Mouse (Mus musculus) right cerebral cortex, adult 2 months (tissue): ENCODE data around the gene Atxn2.
"Not testable (repeated sequence)": the region's sequence is repeated elsewhere in the genome, so short reads cannot be mapped to it uniquely, and the experiment has no call there.

Experiments
- DNase-seq, 2 experiments: peaks; one replicate each; pipeline ENCODE4 v3.0.0; 2021 to 2022; ENCODE audit warnings: low spot score in 2 of 2

Gene Atxn2

GRCm38 (mm10) chr5:121711174-121711927, at the start of gene Atxn2:
Gene Atxn2, plus strand, starts transcription at chr5:121711337.
- DNase-seq, result peak; percentile 73 to 80

- DNase-seq, result no peak
Measured at GRCm38 (mm10) chr5:121661494-121661893, 49.6 kb upstream of the Atxn2 start.

DNA sequence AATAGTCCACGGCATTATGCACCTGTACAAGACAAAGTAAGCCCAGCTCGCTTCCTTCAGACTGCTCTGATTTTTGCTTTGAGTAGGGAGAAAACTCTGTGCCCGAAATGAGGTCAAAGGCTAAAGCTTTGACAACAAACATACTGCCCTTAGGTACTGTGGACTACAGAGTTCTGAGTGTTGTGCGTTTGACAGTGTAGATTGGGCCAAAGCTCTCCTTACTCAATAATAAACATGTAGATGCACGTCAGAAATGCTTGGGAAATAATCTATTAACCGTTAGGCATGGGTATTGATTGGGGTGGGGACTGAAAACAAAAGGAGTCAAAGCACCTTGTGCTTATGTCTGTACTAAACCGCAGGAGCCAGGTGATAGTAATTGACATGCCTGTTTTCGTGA, 47.7 kb upstream of the Atxn2 start:
- DNase-seq, result no peak

DNA sequence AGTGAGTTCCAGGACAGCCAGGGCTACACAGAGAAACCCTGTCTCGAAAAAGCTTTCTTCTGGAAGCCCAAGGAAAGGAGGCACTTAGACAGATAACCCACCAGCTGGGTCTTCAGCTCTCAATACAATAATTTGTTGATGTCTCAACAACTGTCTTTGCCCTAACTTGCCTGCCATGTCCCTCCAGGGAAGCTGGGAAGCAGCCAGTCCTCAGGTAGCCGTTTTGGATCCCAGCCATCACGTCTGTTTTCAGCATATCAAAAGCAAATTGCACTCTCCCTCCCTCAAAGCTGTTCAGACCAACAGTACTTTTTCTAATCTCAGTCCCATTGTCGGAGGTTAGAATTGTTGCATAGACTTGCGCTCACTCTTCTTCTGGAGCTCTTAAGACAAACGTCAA, 47.1 kb upstream of the Atxn2 start:
- no peak for DNase-seq

DNA sequence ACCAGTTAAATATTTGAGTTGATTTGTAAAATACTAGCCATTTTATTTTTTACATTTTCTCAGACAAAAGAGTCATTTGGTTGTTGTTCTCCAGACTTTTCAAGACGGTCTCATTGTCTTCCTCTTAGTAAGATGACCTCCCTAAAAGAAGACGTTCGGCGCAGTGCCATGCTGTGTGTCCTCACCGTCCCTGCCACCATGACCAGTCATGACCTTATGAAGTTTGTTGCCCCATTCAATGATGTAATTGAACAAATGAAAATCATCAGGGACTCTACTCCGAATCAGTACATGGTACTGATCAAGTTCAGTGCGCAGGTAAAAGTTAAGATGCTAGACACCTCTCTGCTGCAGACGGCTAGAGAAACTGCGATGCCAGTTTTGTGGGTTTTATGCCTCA, 46.2 kb upstream of the Atxn2 start:
- DNase-seq, result no peak

DNA sequence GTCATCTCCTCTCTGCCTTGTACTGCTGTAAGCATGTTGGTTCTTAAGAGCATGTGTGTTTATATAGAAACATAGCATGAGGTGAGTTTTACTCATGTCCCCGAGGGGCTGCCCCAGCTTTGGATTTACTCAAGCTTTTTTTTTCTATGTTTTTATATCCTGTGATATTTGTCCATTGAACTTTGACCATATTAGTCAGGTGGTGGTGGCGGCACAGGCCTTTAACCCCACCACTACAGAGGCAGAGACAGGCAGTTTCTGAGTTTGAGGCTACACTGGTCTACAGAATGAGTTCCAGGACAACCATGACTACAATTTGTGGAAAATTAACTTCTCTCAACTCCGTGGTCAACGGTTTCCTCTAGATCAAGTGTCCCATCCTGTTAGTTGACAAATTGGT, 44.1 kb upstream of the Atxn2 start:
- no peak for DNase-seq

DNA sequence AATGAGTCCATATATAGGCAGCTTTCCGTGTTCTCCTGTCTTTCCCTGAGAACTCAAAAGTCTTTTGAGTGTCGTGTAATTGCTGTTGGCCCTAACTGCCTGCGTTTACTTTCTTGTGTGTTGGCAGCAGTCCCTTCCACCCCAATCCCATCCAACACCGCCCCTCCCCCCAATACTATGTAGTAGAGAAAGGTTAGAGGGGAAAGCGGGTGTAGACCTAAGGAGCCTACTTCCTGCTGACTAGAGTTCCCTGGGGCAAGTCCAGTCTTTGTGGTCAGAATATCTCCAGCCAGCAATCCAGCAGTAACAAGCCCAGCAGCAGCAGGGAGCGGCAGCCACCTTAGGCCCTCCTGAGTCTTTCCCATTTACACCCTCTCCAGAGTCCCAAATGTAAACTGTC, 42.7 kb upstream of the Atxn2 start:
- DNase-seq, result no peak

DNA sequence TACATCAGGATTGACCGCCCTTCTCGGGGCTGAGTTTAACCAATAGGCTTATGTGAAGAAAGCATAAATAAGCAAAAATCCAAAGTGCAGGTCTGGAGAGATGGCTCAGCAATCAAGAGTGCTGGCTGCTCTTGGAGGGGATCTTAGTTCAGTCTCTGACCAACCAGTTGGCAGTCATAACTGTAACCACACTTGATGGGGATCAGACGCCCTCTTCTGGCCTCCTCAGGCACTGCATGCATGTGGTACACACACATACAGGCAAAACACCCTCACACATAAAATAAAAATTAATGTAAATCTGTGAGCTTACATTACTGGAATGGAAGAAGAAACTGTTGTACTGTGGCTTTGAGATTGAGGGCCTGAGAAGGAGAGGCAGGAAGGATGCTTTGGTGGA, 40.7 kb upstream of the Atxn2 start:
- DNase-seq, result no peak

- no peak for DNase-seq
Measured at GRCm38 (mm10) chr5:121682250-121682649, 28.9 kb upstream of the Atxn2 start.

DNA sequence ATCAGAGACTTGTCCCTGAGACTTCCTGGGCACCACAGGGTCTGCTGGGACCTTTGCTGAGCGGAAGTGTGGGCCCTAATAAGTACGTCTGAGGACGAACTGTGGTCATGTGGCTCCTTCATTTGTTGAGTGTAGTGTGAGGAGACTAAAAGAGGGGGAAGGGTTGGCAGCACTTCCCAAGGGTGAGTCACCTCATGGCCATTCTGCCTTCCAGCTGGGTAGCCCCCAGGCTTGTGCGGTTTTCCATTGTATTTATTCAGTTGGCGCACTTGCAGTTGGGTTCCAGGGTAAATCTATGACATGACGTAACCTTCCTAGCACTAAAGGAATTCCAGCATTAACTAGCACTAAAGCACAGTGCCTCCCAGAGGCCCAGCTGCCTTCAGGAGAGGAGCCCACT, 25.6 kb upstream of the Atxn2 start:
- no peak for DNase-seq

GRCm38 (mm10) chr5:121686113-121686898, 24.8 kb upstream of the Atxn2 start:
- DNase-seq, result no peak

DNA sequence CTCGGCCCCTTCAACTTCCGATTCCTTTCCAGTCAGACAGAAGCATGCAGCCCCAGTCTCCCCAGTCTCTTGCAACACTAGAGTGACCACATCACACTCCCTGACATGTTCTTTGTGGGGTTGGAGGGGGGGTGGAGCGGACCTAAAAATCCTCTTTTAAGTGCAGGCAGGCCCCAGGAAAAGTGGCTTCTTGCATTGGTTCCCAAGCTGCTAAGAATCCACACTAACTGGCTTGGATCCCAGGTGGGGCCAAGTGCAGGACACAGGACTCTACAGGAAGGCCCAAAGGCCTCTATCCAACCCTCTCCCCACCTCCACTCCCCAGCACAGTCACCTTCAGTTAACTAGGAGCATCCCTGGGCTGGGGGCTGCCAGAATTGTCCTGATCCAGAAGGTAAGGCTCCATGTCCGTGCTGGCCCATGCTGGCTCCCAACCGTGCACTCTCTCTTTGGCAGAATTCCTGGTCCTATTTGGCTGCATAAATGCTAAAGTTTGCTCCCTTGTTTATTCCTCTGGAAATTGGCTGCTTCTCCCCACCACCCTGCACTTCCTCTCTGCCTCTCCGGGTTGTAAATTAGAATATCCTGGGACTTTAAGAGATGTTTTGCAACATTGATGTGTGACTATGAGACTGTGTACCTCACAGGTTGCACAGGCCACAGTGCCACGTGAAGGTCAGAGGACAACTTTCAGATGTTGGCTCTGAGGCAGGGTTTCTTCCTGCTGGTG, 20.5 kb upstream of the Atxn2 start:
- DNase-seq, result no peak

- DNase-seq, result not testable (repeated sequence)
Measured at GRCm38 (mm10) chr5:121691436-121691835, 19.7 kb upstream of the Atxn2 start.

GRCm38 (mm10) chr5:121692897-121693296, 18.2 kb upstream of the Atxn2 start:
- no peak for DNase-seq

- no peak for DNase-seq
Measured at GRCm38 (mm10) chr5:121696761-121697160, 14.4 kb upstream of the Atxn2 start.

DNA sequence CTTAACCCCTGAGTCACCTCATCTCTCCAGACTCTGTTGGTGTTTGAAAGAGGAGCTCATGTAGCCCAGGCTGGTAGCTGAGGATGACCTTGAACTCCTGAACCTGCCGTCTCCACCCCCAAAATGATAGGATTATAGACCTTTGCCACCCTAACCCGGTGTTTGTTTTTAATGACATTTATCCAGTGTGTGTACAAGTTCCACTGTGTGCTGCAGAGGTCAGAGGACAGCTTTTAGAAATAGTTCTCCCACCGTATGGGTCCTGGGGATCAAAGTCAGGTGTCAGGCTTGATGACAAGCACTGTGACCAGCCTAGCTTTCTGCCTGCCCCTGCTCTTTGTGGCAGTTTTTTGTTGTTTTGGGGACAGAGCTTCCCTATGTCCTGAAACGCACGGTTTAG, 11.2 kb upstream of the Atxn2 start:
- DNase-seq, result no peak

DNA sequence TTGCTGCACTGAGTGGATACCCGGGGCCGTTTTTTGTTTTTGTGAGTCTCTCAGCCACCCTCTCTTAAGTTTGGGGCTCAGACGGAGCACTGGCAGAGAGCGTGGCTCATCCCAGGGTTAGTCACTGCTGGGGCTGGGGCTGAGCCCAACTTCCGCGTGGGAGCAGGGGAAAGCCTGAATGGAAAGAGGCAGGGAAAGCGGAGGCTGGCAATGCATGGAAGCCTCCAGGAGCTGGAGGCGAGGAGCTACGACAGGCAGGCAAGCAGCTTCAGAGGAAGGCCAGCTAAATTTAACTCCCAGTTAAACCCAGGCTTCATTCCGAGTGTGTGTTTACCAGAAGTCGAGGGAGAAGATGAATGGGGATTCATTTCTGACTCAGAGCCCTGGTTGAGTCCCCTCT, 10.6 kb upstream of the Atxn2 start:
- peak; percentile 77 to 86 for DNase-seq

GRCm38 (mm10) chr5:121701111-121701769, 9.9 kb upstream of the Atxn2 start:
- no peak for DNase-seq

DNA sequence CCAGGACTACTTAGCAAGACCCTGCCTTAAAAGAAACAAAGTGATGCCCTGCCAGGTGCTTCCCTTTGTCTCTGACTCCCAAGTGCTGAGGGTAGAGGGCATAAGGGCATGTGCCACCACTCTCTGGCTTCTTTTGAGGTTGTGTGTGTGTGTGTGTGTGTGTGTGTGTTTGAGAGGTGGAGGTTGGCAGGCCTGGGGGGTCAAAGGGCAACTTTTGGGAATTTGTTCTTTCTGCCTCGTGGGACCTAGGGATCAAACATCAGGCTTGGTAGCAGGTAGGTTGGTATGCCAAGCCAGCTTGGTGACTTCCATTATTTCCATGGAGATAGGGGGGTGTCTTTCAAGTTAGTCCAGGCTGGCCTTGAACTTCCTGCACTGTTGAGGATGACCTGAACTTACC, 7.8 kb upstream of the Atxn2 start:
- no peak for DNase-seq

GRCm38 (mm10) chr5:121704512-121705248, 6.5 kb upstream of the Atxn2 start:
- DNase-seq, result no peak

DNA sequence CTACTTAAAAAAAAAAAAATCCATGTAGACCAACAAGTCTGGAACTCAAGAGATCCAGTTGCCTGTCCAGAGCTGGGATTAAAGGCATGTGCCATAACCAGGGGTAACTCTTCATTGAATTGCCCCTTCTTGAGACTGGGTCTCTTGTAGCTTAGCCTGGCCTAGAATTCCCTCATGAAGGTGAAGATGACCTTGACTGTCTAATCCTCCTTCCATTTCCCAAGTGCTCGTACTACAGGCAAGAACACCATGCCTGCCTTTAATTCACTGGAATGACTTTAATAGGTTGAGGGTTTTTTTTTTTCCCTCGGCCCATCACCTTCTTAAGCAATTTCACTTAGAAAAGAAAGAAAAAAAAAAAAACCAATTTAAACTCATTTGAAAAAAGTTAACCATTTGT, 735 bp upstream of the Atxn2 start:
- no peak for DNase-seq

- no peak for DNase-seq
Measured at GRCm38 (mm10) chr5:121710851-121711173, 325 bp upstream of the Atxn2 start.
